Mouse (Mus musculus): ENCODE measurements around the gene Tatdn3.

GRCm38 (mm10) chr1:191045264-191045663 lies 17.5 kb downstream of the Tatdn3 start:
- TF ChIP-seq CTCF (IDR thresholded peaks at IDR 0.05; ENCODE audit: control insufficient read depth, insufficient read depth, low read length) (no peak), POLR2A (IDR thresholded peaks at IDR 0.05; ENCODE audit: borderline replicate concordance, control insufficient read depth, low read depth, low read length) (no peak)

All from bone marrow, adult 2 months (tissue).